Mouse (Mus musculus): ENCODE measurements around the gene Fbxo40. TPM values are rescaled to one million over a fixed set of nuclear protein-coding genes. Genes with fewer than 3 reads are reported as not detected.

Fbxo40 gene
- polyA plus RNA-seq, 1 experiment, result 1.3 TPM

DNA sequence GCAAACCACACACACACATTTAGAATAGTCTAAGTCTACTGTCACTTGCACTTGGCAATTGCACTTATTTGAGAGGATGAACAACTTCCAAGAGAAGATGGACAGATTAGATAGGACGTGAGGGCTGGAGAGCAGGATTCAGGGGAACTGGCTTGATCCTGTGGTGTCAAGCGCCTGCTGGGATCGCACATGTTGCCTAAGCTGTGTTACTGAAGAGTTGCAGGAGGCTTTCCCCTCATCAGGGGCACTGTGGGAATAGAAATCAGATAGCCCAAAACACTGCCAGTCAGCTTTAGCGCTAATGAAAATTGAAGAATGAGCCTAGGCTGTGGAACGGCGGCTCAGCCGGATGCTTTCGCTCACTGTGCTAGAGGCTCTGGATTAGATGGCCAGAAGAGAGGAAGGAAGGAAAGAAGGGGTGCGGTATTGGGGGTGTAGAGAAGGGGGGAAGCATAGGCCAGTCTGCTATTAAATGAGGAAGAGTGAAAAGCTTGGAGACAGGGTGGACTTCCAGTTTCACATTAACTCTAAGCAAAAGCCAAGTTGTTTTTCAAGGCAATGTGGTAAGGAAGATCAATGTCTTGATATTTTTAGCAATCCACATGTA lies 9.2 kb upstream of the Fbxo40 start:
- no peak for TF ChIP-seq POLR2A (IDR thresholded peaks at IDR 0.05; ENCODE audit: insufficient read length, low read depth)
- Histone ChIP-seq H3K36me3 (ENCODE audit: control insufficient read depth, insufficient read depth) (no peaks in the 10 kb centered on the region), H3K4me2 (ENCODE audit: low read depth) (no peak overlapping the region), H3K4me3 (no peak overlapping the region), H3ac (ENCODE audit: control insufficient read depth, insufficient read length) (no peak overlapping the region), H3K27me3 (ENCODE audit: control insufficient read depth, insufficient read depth, insufficient read length) (peaks cover 12% of the 10 kb centered on the region), H3K79me2 (ENCODE audit: control insufficient read depth, insufficient read depth) (no peaks in the 10 kb centered on the region)

DNA sequence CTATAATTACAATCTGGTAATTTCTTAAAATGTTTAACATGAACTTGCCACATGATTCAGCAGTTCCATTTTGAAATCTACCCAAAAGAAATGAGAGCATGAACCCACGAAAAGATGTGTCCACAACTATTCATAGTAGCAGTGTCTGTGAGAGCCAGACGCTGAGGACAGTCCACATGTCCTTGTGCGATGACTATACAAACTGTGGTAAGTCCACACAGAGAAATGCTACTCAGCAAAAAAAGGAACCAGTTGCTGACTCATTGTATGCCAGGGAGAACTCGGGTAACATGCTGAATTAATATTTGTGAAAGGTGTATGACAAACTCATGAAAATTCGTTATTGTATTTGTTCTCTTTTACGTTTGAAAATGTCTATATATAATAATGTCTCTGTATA lies 7.4 kb upstream of the Fbxo40 start:
- no peaks in the 10 kb centered on the region for H3K36me3 ChIP-seq (ENCODE audit: control insufficient read depth, insufficient read depth)
- no peak overlapping the region for H3ac ChIP-seq (ENCODE audit: control insufficient read depth, insufficient read length)
- no peak overlapping the region for H3K4me2 ChIP-seq (ENCODE audit: low read depth)
- no peaks in the 10 kb centered on the region for H3K79me2 ChIP-seq (ENCODE audit: control insufficient read depth, insufficient read depth)
- no peak overlapping the region for H3K4me3 ChIP-seq
- no peak for TF ChIP-seq POLR2A (IDR thresholded peaks at IDR 0.05; ENCODE audit: insufficient read length, low read depth)
- TF ChIP-seq TCF3 (IDR thresholded peaks at IDR 0.05; ENCODE audit: insufficient read length, low read depth), result no peak
- no peak for TF ChIP-seq REST (IDR thresholded peaks at IDR 0.05; ENCODE audit: insufficient read depth, insufficient read length)
- no peak for TF ChIP-seq MAX (IDR thresholded peaks at IDR 0.05; ENCODE audit: low read depth)
- no peak for TF ChIP-seq E2F4 (IDR thresholded peaks at IDR 0.05; ENCODE audit: insufficient read depth)
- TF ChIP-seq CEBPB (IDR thresholded peaks at IDR 0.05; ENCODE audit: insufficient read depth, poor library complexity, severe bottlenecking), result no peak
- H3K27me3 ChIP-seq (ENCODE audit: control insufficient read depth, insufficient read depth, insufficient read length), result no peaks in the 10 kb centered on the region

DNA sequence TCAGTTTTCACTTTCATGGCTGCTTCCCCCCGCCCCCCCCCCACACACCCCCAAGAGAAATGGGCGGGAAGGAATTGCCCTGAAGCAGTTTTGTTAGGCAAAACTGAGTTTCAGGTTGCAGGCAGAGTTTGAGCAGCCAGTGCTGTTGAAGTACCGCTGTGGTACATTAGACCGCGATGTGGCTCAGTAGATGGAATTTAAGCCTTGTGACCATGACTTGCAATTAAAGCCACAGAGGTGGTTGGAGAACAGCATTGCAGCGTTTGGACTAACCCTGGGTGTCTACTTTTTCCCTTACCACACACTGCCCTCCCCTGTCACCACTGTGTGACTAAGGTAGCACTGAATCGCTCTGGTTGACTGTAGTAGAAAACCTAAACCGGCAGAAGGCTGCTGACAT lies 774 bp downstream of the Fbxo40 start:
- Histone ChIP-seq H3K4me2 (ENCODE audit: low read depth) (peak overlapping the region; percentile 60), H3K4me3 (no peak overlapping the region)
- TF ChIP-seq CEBPB (IDR thresholded peaks at IDR 0.05; ENCODE audit: insufficient read depth, poor library complexity, severe bottlenecking) (no peak), MYOG (IDR thresholded peaks at IDR 0.05; ENCODE audit: control insufficient read depth in 1 of 3, insufficient read depth in 1 of 3, insufficient read length in 2 of 3, low read depth in 2 of 3) (no peak), MAX (IDR thresholded peaks at IDR 0.05; ENCODE audit: low read depth) (no peak), USF1 (IDR thresholded peaks at IDR 0.05; ENCODE audit: low read depth) (no peak), MYOD1 (IDR thresholded peaks at IDR 0.05; ENCODE audit: control insufficient read depth in 1 of 3, insufficient read length in 2 of 3, low read depth in 2 of 3) (no peak), POLR2A (IDR thresholded peaks at IDR 0.05; ENCODE audit: insufficient read length, low read depth) (no peak), TCF12 (IDR thresholded peaks at IDR 0.05; ENCODE audit: insufficient read depth, poor library complexity, severe bottlenecking) (no peak), TCF3 (IDR thresholded peaks at IDR 0.05; ENCODE audit: insufficient read length, low read depth) (no peak), SRF (IDR thresholded peaks at IDR 0.05; ENCODE audit: control insufficient read depth, insufficient read length, low read depth) (no peak), E2F4 (IDR thresholded peaks at IDR 0.05; ENCODE audit: insufficient read depth) (no peak), REST (IDR thresholded peaks at IDR 0.05; ENCODE audit: insufficient read depth, insufficient read length) (no peak), POLR2AphosphoS2 (IDR thresholded peaks at IDR 0.05; ENCODE audit: insufficient read length, low read depth) (no peak)

DNA sequence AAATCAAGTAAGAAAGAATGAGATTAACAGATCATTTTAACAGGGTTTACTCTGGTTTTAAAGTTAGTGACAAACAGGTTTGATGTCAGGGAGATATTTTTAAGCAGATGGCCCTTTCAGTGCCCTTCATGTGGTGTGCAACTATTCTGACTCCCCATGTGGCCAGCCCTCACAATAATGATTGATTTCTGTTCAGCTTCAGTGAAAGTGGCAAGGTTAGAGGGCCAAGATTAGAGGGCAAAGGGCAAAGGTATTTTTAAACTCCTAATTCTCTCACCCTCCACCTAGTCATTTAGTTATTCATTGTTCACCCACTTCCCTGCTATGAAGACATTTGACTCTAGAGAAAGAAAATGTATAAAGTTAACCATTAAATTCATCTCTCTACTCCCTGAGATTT lies 2.2 kb downstream of the Fbxo40 start:
- Histone ChIP-seq H3K4me2 (ENCODE audit: low read depth) (peak overlapping the region; percentile 8), H3K27me3 (ENCODE audit: control insufficient read depth, insufficient read depth, insufficient read length) (no peaks in the 10 kb centered on the region), H3K36me3 (ENCODE audit: control insufficient read depth, insufficient read depth) (no peaks in the 10 kb centered on the region), H3K79me2 (ENCODE audit: control insufficient read depth, insufficient read depth) (no peaks in the 10 kb centered on the region), H3K4me3 (no peak overlapping the region), H3ac (ENCODE audit: control insufficient read depth, insufficient read length) (no peak overlapping the region)
- no peak for TF ChIP-seq TCF3 (IDR thresholded peaks at IDR 0.05; ENCODE audit: insufficient read length, low read depth)
- no peak for TF ChIP-seq CEBPB (IDR thresholded peaks at IDR 0.05; ENCODE audit: insufficient read depth, poor library complexity, severe bottlenecking)

More for the DNA sequence above, 774 bp downstream of the Fbxo40 start:
- Histone ChIP-seq H3K36me3 (ENCODE audit: control insufficient read depth, insufficient read depth) (no peaks in the 10 kb centered on the region), H3K27me3 (ENCODE audit: control insufficient read depth, insufficient read depth, insufficient read length) (no peaks in the 10 kb centered on the region), H3K79me2 (ENCODE audit: control insufficient read depth, insufficient read depth) (no peaks in the 10 kb centered on the region), H3ac (ENCODE audit: control insufficient read depth, insufficient read length) (no peak overlapping the region)

DNA sequence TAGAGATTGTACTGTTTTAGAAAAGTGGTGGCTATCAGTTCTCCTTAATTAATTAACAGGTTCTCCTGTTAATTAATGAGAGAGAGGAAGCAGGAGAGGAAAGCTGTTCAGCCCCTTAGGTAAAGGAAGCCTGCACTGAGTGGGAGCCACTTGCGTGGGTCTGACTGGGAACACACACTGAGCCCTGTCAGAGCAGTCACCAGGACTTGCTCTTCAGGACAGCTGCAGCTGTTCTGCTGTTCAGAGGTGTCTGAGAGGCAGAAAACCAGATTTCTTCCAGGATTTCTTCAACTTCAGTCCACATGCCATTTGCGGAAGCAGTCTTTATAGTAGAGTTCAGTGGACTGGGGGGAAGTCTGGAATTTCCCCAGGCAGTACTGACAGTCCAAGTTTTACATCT lies 2.9 kb downstream of the Fbxo40 start:
- H3K79me2 ChIP-seq (ENCODE audit: control insufficient read depth, insufficient read depth), result no peaks in the 10 kb centered on the region
- TF ChIP-seq MYOG (IDR thresholded peaks at IDR 0.05; ENCODE audit: control insufficient read depth in 1 of 3, insufficient read depth in 1 of 3, insufficient read length in 2 of 3, low read depth in 2 of 3) (peak in 2 of 3 experiments; percentile 52 to 65), MYOD1 (IDR thresholded peaks at IDR 0.05; ENCODE audit: control insufficient read depth in 1 of 3, insufficient read length in 2 of 3, low read depth in 2 of 3) (peak in 2 of 3 experiments; percentile 16 to 70), TCF12 (IDR thresholded peaks at IDR 0.05; ENCODE audit: insufficient read depth, poor library complexity, severe bottlenecking) (no peak)
- H3K27me3 ChIP-seq (ENCODE audit: control insufficient read depth, insufficient read depth, insufficient read length), result no peaks in the 10 kb centered on the region
- H3K4me3 ChIP-seq, result no peak overlapping the region
- H3K4me2 ChIP-seq (ENCODE audit: low read depth), result no peak overlapping the region
- no peaks in the 10 kb centered on the region for H3K36me3 ChIP-seq (ENCODE audit: control insufficient read depth, insufficient read depth)
- no peak overlapping the region for H3ac ChIP-seq (ENCODE audit: control insufficient read depth, insufficient read length)

DNA sequence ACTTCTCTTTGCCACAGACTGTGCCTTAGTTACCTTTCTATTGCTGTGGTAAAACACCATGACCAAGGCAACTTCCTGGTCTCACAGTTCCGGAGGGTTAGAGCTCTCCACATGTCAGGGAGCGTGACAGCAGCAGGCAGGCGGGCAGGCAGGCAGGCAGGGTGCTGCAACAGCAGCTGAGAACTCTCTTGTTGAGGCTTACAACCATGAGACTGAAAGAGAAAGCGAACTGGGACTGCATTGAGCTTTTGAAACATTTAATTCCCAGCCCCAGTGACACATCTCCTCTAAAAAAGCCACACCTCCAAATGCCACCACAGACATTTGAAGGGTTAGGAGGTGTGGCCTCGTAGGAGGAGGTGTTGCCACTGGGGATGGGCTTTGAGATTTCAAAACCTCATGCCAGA lies 4.6 kb downstream of the Fbxo40 start:
- Histone ChIP-seq H3K36me3 (ENCODE audit: control insufficient read depth, insufficient read depth) (no peaks in the 10 kb centered on the region), H3ac (ENCODE audit: control insufficient read depth, insufficient read length) (no peak overlapping the region), H3K4me2 (ENCODE audit: low read depth) (peak overlapping the region; percentile 22), H3K4me3 (no peak overlapping the region), H3K27me3 (ENCODE audit: control insufficient read depth, insufficient read depth, insufficient read length) (no peaks in the 10 kb centered on the region), H3K79me2 (ENCODE audit: control insufficient read depth, insufficient read depth) (no peaks in the 10 kb centered on the region)
- TF ChIP-seq POLR2A (IDR thresholded peaks at IDR 0.05; ENCODE audit: insufficient read length, low read depth) (no peak), MYOD1 (IDR thresholded peaks at IDR 0.05; ENCODE audit: control insufficient read depth in 1 of 3, insufficient read length in 2 of 3, low read depth in 2 of 3) (peak in 1 of 3 experiments; percentile 22)
